Mouse (Mus musculus) ES-CJ7 (cell line): Measurements from ENCODE around the gene A530084C06Rik.

ENCODE experiments used
- DNase-seq: peaks from one replicate; pipeline ENCODE4 v3.0.0; 2011; ENCODE audit warnings: low read depth, low spot score

The A530084C06Rik gene

GRCm38 (mm10) chr13:31543021-31543420 lies 16.1 kb downstream of the A530084C06Rik start:
- no peak for DNase-seq

- DNase-seq, result no peak
Observed at GRCm38 (mm10) chr13:31534726-31535125, 24.4 kb downstream of the A530084C06Rik start.

DNA sequence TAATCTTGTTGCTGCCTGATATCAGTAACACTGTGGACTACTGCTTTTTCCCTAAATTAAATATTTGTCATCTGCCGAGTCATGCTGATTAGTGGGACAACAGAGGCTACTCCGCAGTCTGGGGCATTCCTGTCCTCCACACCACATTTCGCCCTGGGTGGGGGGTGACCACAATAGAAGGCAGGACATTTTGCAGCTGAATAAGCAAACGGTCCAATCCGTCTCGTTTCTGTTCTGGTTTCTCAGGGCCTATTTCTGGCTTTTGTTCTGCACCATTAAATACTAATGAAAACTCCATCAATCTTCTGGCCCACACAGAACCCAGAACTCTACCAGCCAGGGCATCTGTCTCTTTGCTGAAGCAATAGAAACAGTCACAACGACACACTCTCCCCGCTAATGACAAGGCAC lies 27.5 kb downstream of the A530084C06Rik start:
- DNase-seq, result no peak

GRCm38 (mm10) chr13:31531186-31531585 lies 27.9 kb downstream of the A530084C06Rik start:
- DNase-seq, result no peak

- no peak for DNase-seq
Observed at GRCm38 (mm10) chr13:31524976-31525375, 34.2 kb downstream of the A530084C06Rik start.

DNA sequence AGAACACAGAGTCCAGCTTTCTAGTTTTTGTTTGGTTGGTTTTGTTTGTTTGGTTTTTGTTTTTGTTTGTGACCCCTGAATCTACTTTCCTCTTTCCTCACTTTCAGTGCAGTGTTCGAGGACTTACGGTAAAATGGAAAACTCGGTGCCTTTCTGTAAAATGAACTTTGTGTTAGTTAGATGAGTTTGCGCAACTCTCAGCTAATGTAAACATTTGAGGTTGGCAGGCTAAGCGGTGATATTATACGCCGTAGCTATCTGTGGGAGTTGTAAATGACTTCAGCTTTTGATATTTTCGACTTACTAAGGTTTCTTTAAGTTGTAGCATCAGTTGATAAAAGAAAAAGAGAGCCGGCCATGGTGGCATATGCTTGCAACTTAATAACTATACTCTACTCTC lies 40.2 kb downstream of the A530084C06Rik start:
- DNase-seq, result no peak

DNA sequence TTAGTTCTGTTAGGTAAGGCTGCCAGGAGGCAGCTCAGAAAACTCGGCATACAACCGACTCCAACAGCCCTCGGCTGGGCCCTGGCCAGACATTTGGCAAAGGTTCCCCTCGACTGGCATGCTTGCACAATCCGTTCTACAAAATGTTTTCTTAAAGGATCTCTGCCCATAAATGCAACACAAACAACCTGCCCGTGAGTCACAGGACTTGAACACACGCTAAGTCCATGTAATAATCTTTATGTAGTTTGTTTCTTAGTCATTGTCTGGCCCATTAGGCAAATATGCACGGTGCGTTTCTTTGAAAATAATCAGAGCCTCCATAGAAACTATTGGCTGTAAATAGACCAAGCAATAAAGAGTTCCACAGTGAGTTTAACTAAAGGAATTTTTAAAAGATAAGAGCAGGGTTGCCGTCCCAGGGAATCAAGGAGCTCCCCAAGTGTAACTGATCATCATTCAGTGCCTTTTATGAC lies 40.7 kb downstream of the A530084C06Rik start:
- DNase-seq, result no peak

- DNase-seq, result no peak
Observed at GRCm38 (mm10) chr13:31515261-31515660, 43.9 kb downstream of the A530084C06Rik start.

- no peak for DNase-seq
Observed at GRCm38 (mm10) chr13:31506494-31507167, 52.5 kb downstream of the A530084C06Rik start.
